Mouse (Mus musculus): ENCODE data around the gene Zfp871.

GRCm38 (mm10) chr17:32788094-32788559 lies at the start of gene Zfp871:
- TF ChIP-seq POLR2A (IDR thresholded peaks at IDR 0.05; ENCODE audit: borderline replicate concordance, insufficient read depth, low read length) (peak; percentile 87; the same call in 1 of the 2 replicates), CTCF (IDR thresholded peaks at IDR 0.05; ENCODE audit: borderline replicate concordance, insufficient read depth, low read depth, low read length) (no peak)

Data from cerebellum, adult 2 months (tissue).